Mouse (Mus musculus) limb, embryonic 13.5 days (tissue): Measurements from ENCODE around the gene Srbd1. TPM values are rescaled to one million over a fixed set of nuclear protein-coding genes. Genes with fewer than 3 reads are reported as not detected.
A peak's percentile ranks its signal among the peaks of the same experiment; 100 is the strongest.

ENCODE experiments used
- ATAC-seq: fragments of 200-750 bp; cut with Nextera tagmentation; 2 replicates; pipeline ENCODE4 v1.8.0; 2017; ENCODE audit warnings: low read depth, moderate number of reproducible peaks, moderate TSS enrichment; ENCODE audit not compliant: low FRiP score
- H3K27ac ChIP-seq: fragments of 300-500 bp; sonication (generic); 2 replicates; pipeline ENCODE4 v1.5.1; 2015; ENCODE audit warnings: inconsistent platforms, mild to moderate bottlenecking, moderate library complexity
- H3K27me3 ChIP-seq: fragments of 300-500 bp; sonication (generic); 2 replicates; pipeline ENCODE4 v1.6.1; 2015; ENCODE audit warnings: mild to moderate bottlenecking, inconsistent platforms
- H3K36me3 ChIP-seq: fragments of 300-500 bp; sonication (generic); 2 replicates; pipeline ENCODE4 v1.6.1; 2015; ENCODE audit warnings: inconsistent platforms, mild to moderate bottlenecking, moderate library complexity
- H3K4me1 ChIP-seq: fragments of 300-500 bp; sonication (generic); 2 replicates; pipeline ENCODE4 v1.6.1; 2015; ENCODE audit warnings: inconsistent platforms
- H3K4me2 ChIP-seq: fragments of 300-500 bp; sonication (generic); replicated peaks from 2 replicates; pipeline ENCODE4 v1.6.1; 2015; ENCODE audit warnings: inconsistent platforms, mild to moderate bottlenecking, moderate library complexity
- H3K4me3 ChIP-seq: fragments of 300-500 bp; sonication (generic); 2 replicates; pipeline ENCODE4 v1.5.1; 2015; ENCODE audit warnings: moderate library complexity, mild to moderate bottlenecking, inconsistent platforms
- H3K9ac ChIP-seq: fragments of 300-500 bp; sonication (generic); 2 replicates; pipeline ENCODE4 v1.6.1; 2015; ENCODE audit warnings: mild to moderate bottlenecking, inconsistent platforms
- H3K9me3 ChIP-seq: fragments of 300-500 bp; sonication (generic); 2 replicates; pipeline ENCODE4 v1.6.1; 2016; ENCODE audit warnings: inconsistent platforms
- whole genome bisulfite sequencing: fragments of 180-500 bp; shearing (Covaris S2); methylation state at CpG from one replicate; pipeline ENCODE4 v1.1.7; 2015; 5-methylcytosine and 5-hydroxymethylcytosine counted together
- polyA plus RNA-seq: library from polyadenylated mRNA; unstranded; fragments of >200 nt; fragmentation: Nextera tagmentation; extraction: Ambion mirVana; gene quantifications from 2 replicates; pipeline ENCODE4 v1.2.1, GENCODE M21; 2015

Srbd1 gene
- polyA plus RNA-seq, 1 experiment from 2014 or later: 19.7 TPM

DNA sequence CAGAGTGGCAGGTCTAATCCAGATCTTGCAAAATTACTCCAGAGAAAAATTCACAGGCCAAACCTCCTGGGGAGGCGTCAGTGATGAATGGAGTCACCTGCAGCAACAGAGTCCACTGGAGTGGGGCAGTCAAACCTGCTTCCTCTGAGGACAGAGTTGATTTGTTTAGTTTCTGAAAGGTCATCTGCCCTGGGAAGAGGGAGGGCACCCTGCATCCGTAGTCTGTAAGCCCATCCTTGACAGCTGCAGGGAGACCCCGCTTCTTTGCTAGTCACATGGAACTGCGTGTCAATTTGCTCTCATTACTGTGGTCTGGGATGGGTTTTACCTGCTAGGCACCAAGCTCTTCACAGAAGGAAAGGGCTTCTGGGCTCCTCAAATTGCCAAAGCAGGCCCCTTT is 173.9 kb downstream of the Srbd1 start:
- H3K27ac ChIP-seq: no peak overlapping the region
- peaks cover 15% of the 10 kb centered on the region for H3K4me1 ChIP-seq
- H3K9me3 ChIP-seq: no peaks in the 10 kb centered on the region
- no peak for ATAC-seq
- 51% methylated on average over 4 of the region's 4 CpGs for WGBS
- no peaks in the 10 kb centered on the region for H3K36me3 ChIP-seq
- no peaks in the 10 kb centered on the region for H3K27me3 ChIP-seq
- no peak overlapping the region for H3K4me2 ChIP-seq
- H3K9ac ChIP-seq: no peak overlapping the region
- H3K4me3 ChIP-seq: no peak overlapping the region

DNA sequence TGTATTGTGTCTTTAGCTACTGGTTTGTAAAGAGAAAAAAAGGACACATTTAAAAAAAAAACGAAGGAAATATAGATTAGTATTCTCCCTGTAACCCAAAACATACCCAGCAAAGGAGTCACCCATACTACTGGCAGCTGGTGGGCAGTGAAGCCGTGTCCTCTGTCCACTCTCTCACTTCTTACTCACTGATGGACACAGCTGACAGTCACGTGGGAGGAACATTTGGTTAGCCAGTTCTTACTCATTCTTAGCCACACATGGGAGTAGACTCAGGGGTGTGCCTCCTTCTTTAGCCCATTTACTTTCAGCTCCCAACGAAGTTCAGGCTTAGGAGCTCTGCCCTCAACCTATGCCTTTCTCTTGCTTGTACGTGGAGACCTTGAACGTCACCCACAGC is 183.3 kb downstream of the Srbd1 start:
- H3K4me2 ChIP-seq: no peak overlapping the region
- no peaks in the 10 kb centered on the region for H3K27me3 ChIP-seq
- no peak for ATAC-seq
- WGBS: 67% methylated on average over 6 of the region's 6 CpGs
- no peaks in the 10 kb centered on the region for H3K9me3 ChIP-seq
- 0 out of 2 replicates have a peak, but pooled peaks cover 7% of the 10 kb centered on the region for H3K4me1 ChIP-seq
- no peak overlapping the region for H3K27ac ChIP-seq
- H3K36me3 ChIP-seq: no peaks in the 10 kb centered on the region
- H3K4me3 ChIP-seq: no peak overlapping the region
- no peak overlapping the region for H3K9ac ChIP-seq

DNA sequence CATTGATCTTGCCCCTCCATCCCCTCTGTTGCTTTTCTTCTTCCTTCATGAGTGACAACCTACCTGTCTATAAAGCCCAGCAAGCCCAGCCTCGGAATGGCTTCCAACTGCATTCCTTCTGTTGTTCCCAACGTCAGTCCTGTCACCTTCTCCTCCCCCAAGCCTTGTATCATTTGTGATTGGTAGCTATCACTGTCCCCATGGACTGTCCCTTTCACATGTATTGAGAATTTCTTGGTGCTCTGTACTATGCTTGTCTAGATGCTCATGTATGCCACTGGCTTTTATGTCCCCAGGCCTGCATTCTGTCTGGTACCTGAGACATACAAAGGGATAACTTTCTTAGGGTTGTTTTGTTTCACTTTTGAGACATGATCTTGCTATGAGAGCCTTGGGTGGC is 193.2 kb downstream of the Srbd1 start:
- 72% methylated on average over 2 of the region's 2 CpGs for WGBS
- H3K27me3 ChIP-seq: peaks cover 26% of the 10 kb centered on the region
- ATAC-seq: no peak
- H3K36me3 ChIP-seq: no peaks in the 10 kb centered on the region
- H3K4me1 ChIP-seq: peaks cover 23% of the 10 kb centered on the region
- no peak overlapping the region for H3K4me3 ChIP-seq
- peaks cover 4% of the 10 kb centered on the region; the same call in 1 of the 2 replicates for H3K9me3 ChIP-seq
- H3K9ac ChIP-seq: no peak overlapping the region
- no peak overlapping the region for H3K4me2 ChIP-seq
- no peak overlapping the region for H3K27ac ChIP-seq

- 28% methylated on average over 14 of the region's 14 CpGs for WGBS
- Histone ChIP-seq H3K27ac (no peak overlapping the region), H3K9me3 (peaks cover 4% of the 10 kb centered on the region; the same call in 1 of the 2 replicates), H3K4me3 (no peak overlapping the region), H3K4me2 (no peak overlapping the region), H3K27me3 (peaks cover 38% of the 10 kb centered on the region), H3K9ac (no peak overlapping the region), H3K36me3 (no peaks in the 10 kb centered on the region), H3K4me1 (peaks cover 23% of the 10 kb centered on the region)
- ATAC-seq: peak; percentile 64
Observed at GRCm38 (mm10) chr17:85949919-85950505, 195.0 kb downstream of the Srbd1 start.

- 54% methylated on average over 11 of the region's 11 CpGs for WGBS
- H3K27me3 ChIP-seq: peaks cover 44% of the 10 kb centered on the region
- peaks cover 31% of the 10 kb centered on the region for H3K4me1 ChIP-seq
- H3K36me3 ChIP-seq: no peaks in the 10 kb centered on the region
- H3K27ac ChIP-seq: peak overlapping the region; percentile 22; the same call in 1 of the 2 replicates
- H3K4me3 ChIP-seq: no peak overlapping the region
- no peak overlapping the region for H3K9ac ChIP-seq
- no peak overlapping the region for H3K4me2 ChIP-seq
- ATAC-seq: peak; percentile 54; the same call in 1 of the 2 replicates
- H3K9me3 ChIP-seq: peaks cover 2% of the 10 kb centered on the region; the same call in 1 of the 2 replicates
Observed at GRCm38 (mm10) chr17:85948911-85949909, 195.8 kb downstream of the Srbd1 start.

- H3K4me2 ChIP-seq: no peak overlapping the region
Observed at GRCm38 (mm10) chr17:85944726-85945125, 200.2 kb downstream of the Srbd1 start.

DNA sequence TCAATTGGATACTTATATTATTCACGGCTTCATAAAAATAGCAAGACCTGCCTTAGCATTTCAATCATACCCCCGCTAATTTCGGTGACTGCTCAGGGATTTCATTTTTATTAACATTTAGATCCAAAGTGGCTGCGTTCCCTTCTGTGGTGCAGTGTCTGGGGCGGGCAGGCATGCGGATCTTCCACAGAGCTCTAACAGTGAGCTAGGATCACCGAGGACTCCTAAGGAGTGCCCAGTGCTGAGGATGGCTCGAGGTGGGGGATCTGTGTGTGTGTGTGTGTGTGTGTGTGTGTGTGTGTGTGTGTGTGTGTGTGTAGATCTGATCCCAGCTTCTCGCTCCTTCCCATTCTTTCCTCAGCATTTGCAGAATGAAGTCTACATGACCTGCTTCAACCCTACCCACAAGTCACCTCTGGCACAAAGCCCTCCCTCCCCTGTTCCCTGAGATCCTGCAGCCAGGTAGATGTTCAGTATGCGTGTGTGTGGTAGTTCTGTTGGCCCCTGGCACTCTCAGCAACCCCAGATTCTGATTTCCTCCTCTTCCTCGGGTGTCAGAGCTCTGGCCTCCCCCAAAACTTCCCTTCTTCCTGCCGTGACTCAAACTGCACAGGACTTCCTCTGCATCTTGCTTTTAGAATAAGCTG is 200.9 kb downstream of the Srbd1 start:
- WGBS: 57% methylated on average over 12 of the region's 12 CpGs
- Histone ChIP-seq H3K4me1 (peaks cover 55% of the 10 kb centered on the region), H3K4me2 (no peak overlapping the region), H3K36me3 (no peaks in the 10 kb centered on the region), H3K9me3 (no peaks in the 10 kb centered on the region), H3K9ac (no peak overlapping the region), H3K4me3 (no peak overlapping the region), H3K27ac (no peak overlapping the region), H3K27me3 (peaks cover 42% of the 10 kb centered on the region)
- no peak for ATAC-seq

More at GRCm38 (mm10) chr17:85944726-85945125, 200.2 kb downstream of the Srbd1 start:
- Histone ChIP-seq H3K9me3 (no peaks in the 10 kb centered on the region), H3K27me3 (peaks cover 40% of the 10 kb centered on the region), H3K9ac (no peak overlapping the region), H3K4me1 (peaks cover 54% of the 10 kb centered on the region), H3K36me3 (no peaks in the 10 kb centered on the region), H3K27ac (no peak overlapping the region), H3K4me3 (no peak overlapping the region)
- 82% methylated on average over 4 of the region's 4 CpGs for WGBS
- ATAC-seq: no peak

- no peaks in the 10 kb centered on the region for H3K36me3 ChIP-seq
- H3K9me3 ChIP-seq: no peaks in the 10 kb centered on the region
- H3K4me2 ChIP-seq: no peak overlapping the region
- peaks cover 54% of the 10 kb centered on the region for H3K4me1 ChIP-seq
- 33% methylated on average over 14 of the region's 14 CpGs for WGBS
- ATAC-seq: no peak
- no peak overlapping the region for H3K9ac ChIP-seq
- no peak overlapping the region for H3K4me3 ChIP-seq
- H3K27ac ChIP-seq: no peak overlapping the region
- peaks cover 42% of the 10 kb centered on the region for H3K27me3 ChIP-seq
Observed at GRCm38 (mm10) chr17:85943551-85943981, 201.4 kb downstream of the Srbd1 start.

DNA sequence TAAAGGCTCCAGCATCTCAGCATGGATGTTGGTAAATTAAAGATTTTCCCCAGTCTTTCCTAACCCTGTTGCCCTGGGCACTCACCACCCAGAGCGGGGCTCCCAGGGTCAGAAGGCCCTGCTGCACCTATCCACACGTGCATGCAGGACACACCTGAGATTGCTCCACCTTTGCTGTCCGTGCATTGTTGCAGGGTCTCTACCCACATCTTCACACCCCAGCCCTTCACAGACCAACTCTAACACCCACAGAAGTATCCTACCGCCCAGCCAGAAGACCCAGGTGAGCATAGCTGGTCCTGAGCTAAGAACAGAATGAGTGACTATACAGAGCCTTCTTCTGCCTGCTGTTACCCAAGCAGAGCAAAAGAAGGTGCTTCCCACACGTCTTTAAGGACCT is 201.9 kb downstream of the Srbd1 start:
- Histone ChIP-seq H3K4me1 (peaks cover 55% of the 10 kb centered on the region), H3K36me3 (no peaks in the 10 kb centered on the region), H3K9me3 (no peaks in the 10 kb centered on the region), H3K4me3 (no peak overlapping the region), H3K4me2 (no peak overlapping the region), H3K27me3 (peaks cover 40% of the 10 kb centered on the region), H3K27ac (no peak overlapping the region), H3K9ac (no peak overlapping the region)
- 80% methylated on average over 5 of the region's 5 CpGs for WGBS
- no peak for ATAC-seq

DNA sequence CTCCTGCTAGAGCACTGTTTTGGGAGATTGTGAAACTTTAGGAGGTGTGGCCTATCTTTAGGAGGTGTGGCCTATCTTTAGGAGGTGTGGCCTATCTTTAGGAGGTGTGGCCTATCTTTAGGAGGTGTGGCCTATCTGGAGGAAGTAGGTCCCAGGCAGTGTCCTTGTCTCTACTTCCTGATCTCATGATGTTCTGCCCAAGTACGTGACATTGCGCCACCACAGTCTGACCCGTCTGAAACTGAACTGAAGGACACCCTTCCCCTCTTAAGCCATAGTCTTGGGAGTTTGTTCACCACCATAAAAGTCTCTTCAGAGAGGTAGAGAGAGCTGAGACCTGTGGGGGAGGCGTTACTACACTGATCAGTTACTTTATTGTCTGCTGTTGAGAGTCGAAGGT is 202.9 kb downstream of the Srbd1 start:
- peaks cover 32% of the 10 kb centered on the region for H3K27me3 ChIP-seq
- H3K4me1 ChIP-seq: peaks cover 60% of the 10 kb centered on the region
- peak overlapping the region; percentile 88; the same call in 1 of the 2 replicates for H3K27ac ChIP-seq
- WGBS: 92% methylated on average over 5 of the region's 5 CpGs
- no peak overlapping the region for H3K4me2 ChIP-seq
- no peak overlapping the region for H3K4me3 ChIP-seq
- H3K9ac ChIP-seq: no peak overlapping the region
- peaks cover 1% of the 10 kb centered on the region for H3K9me3 ChIP-seq
- no peaks in the 10 kb centered on the region; the same call in 1 of the 2 replicates for H3K36me3 ChIP-seq
- ATAC-seq: no peak

DNA sequence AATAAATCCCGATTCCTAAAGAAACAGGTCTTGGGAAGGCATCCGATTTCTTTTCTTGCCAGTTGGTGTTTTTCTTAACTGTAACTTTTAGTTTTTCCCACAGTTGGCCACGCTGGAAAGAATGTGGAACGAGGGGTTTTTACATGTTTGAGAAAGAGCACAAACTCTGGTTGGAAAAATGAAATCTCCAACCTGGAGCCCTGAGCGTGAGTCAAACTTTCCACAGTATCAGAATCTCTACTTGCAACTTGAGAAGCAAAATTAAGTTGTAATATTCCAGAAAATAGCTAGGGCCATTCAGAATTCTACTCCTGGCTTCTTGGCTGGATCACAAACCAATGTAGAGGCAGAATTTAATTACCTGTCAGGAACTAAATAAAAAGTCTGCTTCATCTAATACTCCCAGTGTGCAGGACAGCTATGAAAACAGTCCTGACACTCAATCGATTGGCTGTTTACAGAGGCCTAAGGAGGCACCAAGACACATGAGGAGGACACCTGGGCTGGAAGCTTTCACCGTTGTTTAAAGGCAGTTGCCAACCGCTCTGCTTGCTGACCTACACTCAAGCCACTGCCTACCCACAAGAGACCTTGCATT is 203.7 kb downstream of the Srbd1 start:
- peak overlapping the region; percentile 88 for H3K27ac ChIP-seq

More for the DNA sequence above, 203.7 kb downstream of the Srbd1 start:
- Histone ChIP-seq H3K9me3 (peaks cover 5% of the 10 kb centered on the region), H3K4me1 (peaks cover 60% of the 10 kb centered on the region), H3K27me3 (peaks cover 29% of the 10 kb centered on the region), H3K4me3 (no peak overlapping the region), H3K4me2 (peak overlapping the region; percentile 32), H3K9ac (no peak overlapping the region), H3K36me3 (no peaks in the 10 kb centered on the region; the same call in 1 of the 2 replicates)
- ATAC-seq: peak; percentile 75
- WGBS: 26% methylated on average over 8 of the region's 8 CpGs
